Mouse (Mus musculus) kidney, embryonic 16.5 days (tissue): ENCODE results near the gene Pip5k1b. TPM values are rescaled to one million over a fixed set of nuclear protein-coding genes. Genes with fewer than 3 reads are reported as not detected.

Experiments
- ATAC-seq: fragments of 200-750 bp; cut with Nextera tagmentation; 2 replicates; pipeline ENCODE4 v1.8.0; 2017; ENCODE audit warnings: moderate TSS enrichment; ENCODE audit not compliant: low FRiP score, low TSS enrichment
- H3K27ac ChIP-seq: fragments of 300-500 bp; sonication (generic); 2 replicates; pipeline ENCODE4 v1.5.1; 2014; ENCODE audit warnings: low read length
- H3K27me3 ChIP-seq: fragments of 300-500 bp; sonication (generic); 2 replicates; pipeline ENCODE4 v1.6.1; 2014; ENCODE audit warnings: low read length, control low read depth, mixed read lengths; ENCODE audit not compliant: insufficient read depth
- H3K36me3 ChIP-seq: fragments of 300-500 bp; sonication (generic); 2 replicates; pipeline ENCODE4 v1.6.1; 2014; ENCODE audit warnings: low read length, control low read depth, mixed read lengths; ENCODE audit not compliant: insufficient read depth
- H3K4me1 ChIP-seq: fragments of 300-500 bp; sonication (generic); 2 replicates; pipeline ENCODE4 v1.6.1; 2014; ENCODE audit warnings: low read length, control low read depth, mixed read lengths; ENCODE audit not compliant: insufficient read depth
- H3K4me2 ChIP-seq: fragments of 300-500 bp; sonication (generic); replicated peaks from 2 replicates; pipeline ENCODE4 v1.6.1; 2014; ENCODE audit warnings: low read depth, low read length
- H3K4me3 ChIP-seq: fragments of 300-500 bp; sonication (generic); 2 replicates; pipeline ENCODE4 v1.5.1; 2014; ENCODE audit warnings: mild to moderate bottlenecking, low read length
- H3K9ac ChIP-seq: fragments of 300-500 bp; sonication (generic); replicated peaks from 2 replicates; pipeline ENCODE4 v1.6.1; 2014; ENCODE audit warnings: low read length
- H3K9me3 ChIP-seq: fragments of 300-500 bp; sonication (generic); 2 replicates; pipeline ENCODE4 v1.6.1; 2016; ENCODE audit warnings: low read length, control low read depth
- WGBS: fragments of 180-500 bp; shearing (Covaris S2); extraction: QIAGEN DNeasy Blood & Tissue Kit; methylation state at CpG from one replicate; pipeline ENCODE4 v1.1.7; 2014; 5-methylcytosine and 5-hydroxymethylcytosine counted together
- polyA plus RNA-seq: library from polyadenylated mRNA; unstranded; fragments of >200 nt; fragmentation: Nextera tagmentation; extraction: Ambion mirVana; gene quantifications from 2 replicates; pipeline ENCODE4 v1.2.1, GENCODE M21; 2015

The Pip5k1b gene
- polyA plus RNA-seq, 1 experiment from 2014 or later = 2.2 TPM

DNA sequence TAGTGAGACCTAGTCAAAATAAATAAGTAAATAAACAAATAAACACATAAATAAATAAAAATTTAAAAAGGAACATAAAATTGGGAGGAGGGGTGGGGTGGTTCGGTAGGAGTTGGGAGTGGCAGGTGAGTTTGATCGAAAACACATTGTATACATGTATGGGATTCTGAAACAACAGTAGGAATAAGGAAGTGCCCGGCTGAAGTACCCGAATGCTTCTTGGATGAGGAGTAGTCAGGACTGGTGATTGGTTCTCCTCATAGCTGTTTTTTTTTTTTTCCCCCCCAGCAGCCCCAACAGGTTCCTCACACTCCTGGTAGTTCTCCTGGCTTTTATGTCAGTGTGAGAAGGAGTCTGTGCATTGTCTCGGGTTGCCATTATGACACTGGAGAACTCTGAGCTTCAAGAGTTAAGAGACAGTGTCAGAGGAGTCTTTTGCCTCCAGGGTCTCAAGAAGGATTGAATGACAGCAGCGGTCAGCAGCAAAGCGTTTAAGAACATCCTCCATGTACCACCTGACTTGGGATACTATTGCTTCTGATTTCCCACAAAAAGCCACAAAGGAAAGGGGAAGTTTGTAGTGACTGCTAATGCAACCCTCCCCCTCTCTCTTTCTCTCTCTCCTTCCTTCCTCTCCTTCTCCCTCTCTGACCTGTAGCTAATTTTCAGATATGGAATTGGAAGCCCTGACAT is 274.2 kb downstream of the Pip5k1b start:
- Histone ChIP-seq H3K27ac (no peak overlapping the region), H3K4me3 (peak overlapping the region; percentile 62; the same call in 1 of the 2 replicates)

DNA sequence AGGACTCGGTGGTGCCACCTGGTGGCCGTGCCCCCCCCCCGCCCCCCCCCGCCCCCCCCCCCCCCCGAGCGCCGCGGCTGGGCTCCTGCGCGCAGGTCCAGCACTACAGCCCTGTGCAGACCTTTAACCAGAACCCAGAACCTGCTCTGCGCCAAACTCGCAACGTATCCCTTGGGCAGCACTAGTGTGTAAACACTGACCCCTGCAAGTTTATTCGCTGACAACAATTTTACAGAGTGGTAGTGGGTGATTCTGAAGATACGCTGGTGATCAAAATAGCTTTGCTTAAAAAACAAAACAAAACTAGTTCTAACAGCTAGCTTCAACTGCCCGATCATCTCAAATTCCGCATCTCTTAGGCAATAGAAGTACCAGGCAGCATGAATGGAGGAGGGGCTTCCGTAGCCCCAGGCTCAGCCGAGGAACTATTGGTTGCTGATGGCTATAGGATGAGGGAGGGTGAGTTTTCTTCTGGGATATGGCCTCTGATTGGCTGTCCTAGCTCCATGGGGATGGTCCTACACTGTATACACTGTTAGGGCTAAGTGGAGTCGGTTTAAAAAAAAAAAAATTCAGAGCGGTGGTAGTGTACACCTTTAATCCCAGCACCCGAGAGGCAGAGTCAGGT is 275.0 kb downstream of the Pip5k1b start, which contains the start of gene Fxn:
Gene Fxn, minus strand, starts transcription at position 5 of the 628 bp plus-strand sequence.
- Histone ChIP-seq H3K27me3 (no peaks in the 10 kb centered on the region), H3K36me3 (peaks cover 3% of the 10 kb centered on the region; the same call in 1 of the 2 replicates), H3K9ac (peak within 1 kb of the TSS; percentile 77), H3K9me3 (no peaks in the 10 kb centered on the region), H3K4me2 (peak within 1 kb of the TSS; percentile 81), H3K4me1 (peaks cover 6% of the 10 kb centered on the region; the same call in 1 of the 2 replicates), H3K4me3 (peak within 1 kb of the TSS; percentile 62), H3K27ac (peak within 1 kb of the TSS; percentile 86)
- under 1% methylated on average over 15 of the region's 22 CpGs for WGBS
- ATAC-seq = peak; percentile 95

More for the DNA sequence above, 274.2 kb downstream of the Pip5k1b start:
- H3K9ac ChIP-seq = no peak overlapping the region
- H3K4me1 ChIP-seq = peaks cover 6% of the 10 kb centered on the region; the same call in 1 of the 2 replicates
- no peaks in the 10 kb centered on the region for H3K9me3 ChIP-seq
- H3K36me3 ChIP-seq = no peaks in the 10 kb centered on the region
- 48% methylated on average over 7 of the region's 7 CpGs for WGBS
- no peak for ATAC-seq
- no peaks in the 10 kb centered on the region for H3K27me3 ChIP-seq
- H3K4me2 ChIP-seq = peak overlapping the region; percentile 81

DNA sequence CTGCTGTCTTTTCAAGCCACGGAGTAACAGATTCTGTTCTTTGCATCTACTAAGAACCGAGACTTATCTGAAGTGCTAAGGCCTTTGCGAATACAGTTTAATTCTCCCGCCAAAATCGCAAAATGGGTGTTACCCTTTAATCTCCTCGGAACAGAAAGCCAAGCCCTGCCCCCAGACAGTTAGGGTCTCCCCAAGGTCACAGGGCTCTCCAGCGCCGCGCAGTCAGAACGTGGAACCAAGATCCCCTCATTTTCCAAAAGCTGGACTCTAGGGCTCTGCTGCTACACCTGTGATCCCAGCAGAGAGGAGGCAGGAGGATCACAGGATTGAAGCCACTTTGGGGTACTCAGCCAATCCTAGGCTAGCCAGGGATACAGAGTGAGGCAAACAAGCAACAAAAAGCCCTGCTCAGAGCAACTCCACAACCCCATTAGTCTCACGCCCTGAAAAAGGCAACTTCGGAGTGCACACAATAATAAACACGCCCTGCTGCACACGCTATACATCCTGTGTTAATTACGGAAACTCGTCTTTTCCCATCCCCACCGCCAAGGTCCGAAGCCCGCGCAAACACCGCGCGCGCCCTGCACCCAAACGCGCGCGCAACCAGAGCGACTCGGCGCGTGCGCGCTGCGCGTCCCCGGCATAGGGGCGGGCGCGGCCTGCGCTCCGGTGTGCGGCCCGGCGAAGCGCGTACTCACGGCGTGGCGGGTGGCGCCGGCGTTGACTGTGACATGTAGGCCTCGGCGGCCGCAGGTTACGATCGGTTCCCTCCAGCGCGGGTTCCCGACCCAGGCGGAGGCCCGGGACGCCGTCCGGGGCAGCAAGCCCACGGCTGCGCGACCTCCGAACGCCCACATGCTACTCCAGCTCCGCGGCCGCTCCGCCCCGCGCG is 275.7 kb downstream of the Pip5k1b start:
- Histone ChIP-seq H3K36me3 (peaks cover 6% of the 10 kb centered on the region; the same call in 1 of the 2 replicates), H3K4me3 (peak overlapping the region; percentile 62), H3K9ac (peak overlapping the region; percentile 77), H3K27ac (peak overlapping the region; percentile 86), H3K27me3 (no peaks in the 10 kb centered on the region), H3K9me3 (no peaks in the 10 kb centered on the region), H3K4me1 (peaks cover 6% of the 10 kb centered on the region; the same call in 1 of the 2 replicates), H3K4me2 (peak overlapping the region; percentile 81)
- ATAC-seq = peak; percentile 69
- under 1% methylated on average over 77 of the region's 78 CpGs for WGBS

DNA sequence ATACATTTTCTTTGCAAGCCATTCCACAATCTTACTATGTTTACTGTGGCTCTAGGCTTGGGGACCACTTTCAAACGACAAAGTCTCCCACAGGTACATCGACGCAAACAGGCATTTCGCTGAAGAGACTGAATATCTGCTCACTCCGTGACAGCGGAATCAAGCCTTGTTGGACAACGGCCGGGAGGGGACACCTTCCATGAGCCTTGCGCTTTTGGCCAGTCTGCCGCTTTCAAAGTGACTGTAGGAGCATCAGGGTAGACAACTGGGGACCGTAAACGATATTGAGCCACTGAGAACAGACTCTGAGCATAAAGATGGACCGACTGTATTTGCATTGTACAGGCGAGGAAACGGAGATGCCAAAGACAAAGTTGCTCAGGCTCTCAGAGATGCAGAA is 276.8 kb downstream of the Pip5k1b start:
- H3K27me3 ChIP-seq = no peaks in the 10 kb centered on the region
- 78% methylated on average over 15 of the region's 15 CpGs for WGBS
- H3K4me1 ChIP-seq = peaks cover 6% of the 10 kb centered on the region; the same call in 1 of the 2 replicates
- H3K9me3 ChIP-seq = no peaks in the 10 kb centered on the region
- H3K4me3 ChIP-seq = peak overlapping the region; percentile 62
- H3K27ac ChIP-seq = no peak overlapping the region
- H3K9ac ChIP-seq = peak overlapping the region; percentile 77; the same call in 1 of the 2 replicates
- ATAC-seq = no peak
- peak overlapping the region; percentile 81 for H3K4me2 ChIP-seq
- peaks cover 10% of the 10 kb centered on the region; the same call in 1 of the 2 replicates for H3K36me3 ChIP-seq

DNA sequence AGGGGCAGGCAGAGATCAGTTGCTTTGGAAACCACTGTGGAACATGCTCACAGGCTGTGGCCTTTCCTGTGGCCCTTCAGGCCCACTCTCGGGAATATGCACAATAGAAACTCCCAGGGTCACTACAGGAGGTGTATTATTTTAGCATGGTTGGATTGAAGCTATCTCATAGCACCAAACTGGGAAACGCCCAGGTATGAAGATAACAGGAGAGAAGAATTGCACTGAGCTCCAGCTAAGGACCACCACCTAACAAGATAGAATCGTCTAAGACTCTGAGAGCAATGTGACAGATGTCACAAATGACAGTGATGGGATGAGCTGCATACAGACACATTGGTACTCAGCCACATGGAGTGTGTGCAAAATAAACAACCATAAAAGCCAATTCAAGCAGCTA is 281.4 kb downstream of the Pip5k1b start:
- 76% methylated on average over 3 of the region's 3 CpGs for WGBS
- no peak overlapping the region for H3K4me2 ChIP-seq
- no peak for ATAC-seq

DNA sequence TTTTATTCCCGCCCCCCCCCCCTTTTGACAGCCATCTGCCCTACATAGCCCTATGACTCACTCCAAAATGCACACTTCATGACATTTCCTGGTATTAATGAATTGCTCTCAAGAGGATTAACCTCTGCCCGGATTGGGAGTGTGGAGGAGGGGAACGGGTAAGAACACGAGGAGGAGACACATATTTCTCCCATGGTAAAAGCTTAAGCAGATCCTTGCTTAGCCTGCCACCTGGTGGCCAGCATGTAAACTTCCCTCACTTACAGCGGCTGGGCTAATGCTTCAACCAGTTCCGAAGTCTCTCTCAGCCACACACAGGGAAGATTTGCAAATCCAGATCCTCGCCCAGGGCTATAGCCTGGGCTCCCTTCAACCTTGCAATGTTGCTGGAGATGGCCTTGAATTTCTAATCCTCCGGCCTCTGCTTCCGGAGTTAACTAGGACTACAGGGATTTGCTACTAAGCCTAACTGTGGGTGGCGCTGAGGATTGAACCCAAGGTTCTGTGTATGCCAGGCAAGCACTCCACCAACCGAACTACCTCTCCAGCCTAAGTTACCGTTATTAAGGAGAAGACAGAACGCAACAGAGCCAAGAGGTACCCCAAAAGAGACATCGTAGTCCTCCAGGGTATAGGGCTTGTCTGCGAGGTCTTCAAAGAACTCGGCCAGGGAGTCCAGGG is 283.8 kb downstream of the Pip5k1b start:
- H3K27me3 ChIP-seq = no peaks in the 10 kb centered on the region
- peaks cover 10% of the 10 kb centered on the region; the same call in 1 of the 2 replicates for H3K36me3 ChIP-seq
- H3K4me1 ChIP-seq = peaks cover 7% of the 10 kb centered on the region
- H3K27ac ChIP-seq = peak overlapping the region; percentile 16; the same call in 1 of the 2 replicates
- peak; percentile 94 for ATAC-seq
- peak overlapping the region; percentile 46 for H3K4me2 ChIP-seq
- WGBS = 44% methylated on average over 16 of the region's 16 CpGs
- no peaks in the 10 kb centered on the region for H3K9me3 ChIP-seq
- H3K4me3 ChIP-seq = peak overlapping the region; percentile 9; the same call in 1 of the 2 replicates
- H3K9ac ChIP-seq = peak overlapping the region; percentile 58

More for the DNA sequence above, 281.4 kb downstream of the Pip5k1b start:
- peaks cover 8% of the 10 kb centered on the region for H3K4me1 ChIP-seq
- no peaks in the 10 kb centered on the region for H3K27me3 ChIP-seq
- H3K9me3 ChIP-seq = no peaks in the 10 kb centered on the region
- no peak overlapping the region for H3K4me3 ChIP-seq
- peaks cover 10% of the 10 kb centered on the region; the same call in 1 of the 2 replicates for H3K36me3 ChIP-seq
- H3K27ac ChIP-seq = no peak overlapping the region
- no peak overlapping the region for H3K9ac ChIP-seq

DNA sequence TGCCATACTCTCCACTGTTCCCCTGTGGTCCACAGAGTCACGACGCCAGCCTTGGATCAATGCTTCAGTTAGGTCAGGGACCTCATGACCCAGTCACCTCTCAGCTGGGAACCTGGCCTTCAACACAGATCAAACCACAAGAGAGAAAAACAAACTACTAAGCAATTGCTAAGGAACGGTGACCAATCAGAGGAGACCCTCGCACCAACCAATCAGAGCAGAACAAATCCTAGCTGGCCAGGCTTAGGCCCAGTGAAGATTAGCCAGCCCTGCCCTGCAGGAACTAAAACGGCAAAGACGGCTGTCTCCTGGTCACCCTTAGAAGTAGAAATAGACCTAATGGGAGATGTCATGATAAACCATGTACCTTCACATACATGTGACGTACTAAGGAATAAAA is 284.3 kb downstream of the Pip5k1b start:
- no peaks in the 10 kb centered on the region for H3K27me3 ChIP-seq
- peak overlapping the region; percentile 46 for H3K4me2 ChIP-seq
- no peak overlapping the region for H3K9ac ChIP-seq
- ATAC-seq = peak; percentile 84
- H3K4me1 ChIP-seq = peaks cover 7% of the 10 kb centered on the region
- peaks cover 10% of the 10 kb centered on the region; the same call in 1 of the 2 replicates for H3K36me3 ChIP-seq
- H3K4me3 ChIP-seq = peak overlapping the region; percentile 9; the same call in 1 of the 2 replicates
- 41% methylated on average over 7 of the region's 7 CpGs for WGBS
- no peaks in the 10 kb centered on the region for H3K9me3 ChIP-seq
- H3K27ac ChIP-seq = peak overlapping the region; percentile 16; the same call in 1 of the 2 replicates

DNA sequence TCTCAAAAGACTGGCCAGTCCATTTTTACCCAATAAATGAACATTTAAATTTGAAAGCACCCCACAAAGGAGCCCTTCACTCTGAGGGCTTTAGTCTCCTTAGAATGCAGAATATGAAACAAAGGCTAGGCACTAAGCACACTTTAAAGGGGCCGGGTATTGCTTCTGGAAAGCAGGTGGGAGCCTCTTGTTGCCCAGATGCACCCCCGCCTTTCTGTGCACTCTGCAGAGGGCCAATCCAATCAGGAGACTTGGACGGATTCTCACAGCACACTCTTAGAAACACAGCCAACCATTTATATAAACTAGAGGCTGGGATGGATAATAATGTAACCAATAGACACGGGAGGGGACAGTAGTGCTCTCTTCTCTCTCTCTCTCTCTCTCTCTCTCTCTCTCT is 287.1 kb downstream of the Pip5k1b start:
- ATAC-seq = no peak
- peaks cover 15% of the 10 kb centered on the region; the same call in 1 of the 2 replicates for H3K36me3 ChIP-seq
- WGBS = 80% methylated on average over 4 of the region's 4 CpGs

More for the DNA sequence above, 287.1 kb downstream of the Pip5k1b start:
- no peak overlapping the region for H3K4me3 ChIP-seq
- no peak overlapping the region for H3K9ac ChIP-seq
- no peak overlapping the region for H3K27ac ChIP-seq
- H3K4me2 ChIP-seq = no peak overlapping the region
- no peaks in the 10 kb centered on the region for H3K9me3 ChIP-seq
- peaks cover 15% of the 10 kb centered on the region for H3K4me1 ChIP-seq
- no peaks in the 10 kb centered on the region for H3K27me3 ChIP-seq
